ENCODE assay signal across 10 mouse cellular contexts in genomic region chr19:30128177-30128576, GRCm38 (mm10). TPM values are rescaled to one million over a fixed set of nuclear protein-coding genes. Genes with fewer than 3 reads are reported as not detected.
A peak's percentile ranks its signal among the peaks of the same experiment; 100 is the strongest.
DNase-seq lines count a peak whose midpoint lies in the region; ATAC-seq and TF ChIP-seq lines count a peak whose summit lies in the region.
"Had no signal": no experiment of that assay in that cellular context is flagged by ENCODE, and none has a peak within 500 bp of the region (broad histone marks: within the 10 kb centered on the region; RNA-seq: fewer than 3 reads in every experiment).

No protein-coding gene starts in this region.

- peak; percentile 77 for ATAC-seq in hindbrain, embryonic 15.5 days (ENCODE audit: low FRiP score, low read depth)
- ATAC-seq in erythroblast, adult 5-6 weeks (replicated peaks; ENCODE audit: low FRiP score, poor library complexity, severe bottlenecking) = no peak

- TF ChIP-seq POLR2A in kidney, adult 2 months (IDR thresholded peaks at IDR 0.05; ENCODE audit: low read depth, low read length) = no peak
- TF ChIP-seq POLR2A in MEL (IDR thresholded peaks at IDR 0.05; ENCODE audit: control insufficient read depth in 1 of 2, insufficient read depth in 1 of 2, low read depth in 1 of 2, low read length in 2 of 2, poor library complexity in 1 of 2) = no peak

- DNase-seq in kidney, adult 2 months = peak; percentile 45
- DNase-seq in kidney, postnatal 4 days = no peak
- DNase-seq in 3T3-L1 (ENCODE audit: low read depth, low spot score) (peak; percentile 87), MEL (ENCODE audit: low read depth, low spot score) (peak; percentile 56)
- no peak for DNase-seq in right cerebral cortex, adult 18-20 months
- DNase-seq in spleen, adult 18-20 months = no peak
- DNase-seq: thymus, adult 18-20 months had no signal

- H3K4me1 ChIP-seq in kidney, adult 2 months (ENCODE audit: control insufficient read depth, insufficient read depth, low read length) = no peaks in the 10 kb centered on the region
- no peaks in the 10 kb centered on the region for H3K4me1 ChIP-seq in MEL (ENCODE audit: control insufficient read depth in 1 of 2, insufficient read depth in 2 of 2, low read length in 2 of 2)
- peaks cover 5% of the 10 kb centered on the region; the same call in 1 of the 2 replicates for H3K4me1 ChIP-seq in hindbrain, embryonic 15.5 days (replicated peaks)

- H3K4me3 ChIP-seq in kidney, adult 2 months (ENCODE audit: insufficient read depth, low read depth, low read length) = no peak overlapping the region
- H3K4me3 ChIP-seq in MEL (ENCODE audit: control insufficient read depth in 1 of 2, insufficient read depth in 1 of 2, low read depth in 2 of 2, low read length in 2 of 2) = no peak overlapping the region
- H3K4me3 ChIP-seq in hindbrain, embryonic 15.5 days = no peak overlapping the region
- H3K4me3 ChIP-seq: myocyte had no signal

- no peaks in the 10 kb centered on the region for H3K9me3 ChIP-seq in MEL (replicated peaks; ENCODE audit: insufficient read depth, low read length)
- no peaks in the 10 kb centered on the region for H3K9me3 ChIP-seq in hindbrain, embryonic 15.5 days

- 62% methylated on average over 4 of the region's 4 CpGs for WGBS in kidney, adult 2 months
- 78% methylated on average over 4 of the region's 4 CpGs for WGBS in hindbrain, embryonic 15.5 days

- no peak overlapping the region for H3K9ac ChIP-seq in MEL (ENCODE audit: control insufficient read depth, low read depth, low read length, poor library complexity, severe bottlenecking)
- no peak overlapping the region for H3K9ac ChIP-seq in hindbrain, embryonic 15.5 days

- no peak for TF ChIP-seq EP300 in MEL (IDR thresholded peaks at IDR 0.05; ENCODE audit: low read depth in 1 of 2, low read length in 2 of 2)

- H3K27ac ChIP-seq in kidney, adult 2 months (ENCODE audit: insufficient read depth, low read depth, low read length) = no peak overlapping the region
- H3K27ac ChIP-seq in MEL (ENCODE audit: control insufficient read depth, low read depth, low read length) = no peak overlapping the region
- H3K27ac ChIP-seq in hindbrain, embryonic 15.5 days (replicated peaks) = no peak overlapping the region

- no peaks in the 10 kb centered on the region for H3K79me2 ChIP-seq in MEL (ENCODE audit: control insufficient read depth, insufficient read depth, low read length, poor library complexity)

- H3K27me3 ChIP-seq in kidney, adult 2 months (replicated peaks; ENCODE audit: control insufficient read depth, insufficient read depth, low read length) = no peaks in the 10 kb centered on the region
- peaks cover 0 to 2% of the 10 kb centered on the region in 2 experiments; a peak in 2 of 4 replicates for H3K27me3 ChIP-seq in MEL (ENCODE audit: control insufficient read depth in 1 of 2, insufficient read depth in 2 of 2, low read length in 2 of 2)
- H3K27me3 ChIP-seq in hindbrain, embryonic 15.5 days = no peaks in the 10 kb centered on the region

- TF ChIP-seq CTCF in kidney, adult 2 months (conservative IDR thresholded peaks at IDR 0.05; ENCODE audit: insufficient read depth, insufficient read length, low read depth, low read length) = 0 out of 2 replicates have a peak, but pooled peaks have one; percentile 8
- peak in 1 of 3 experiments; percentile 54; a peak in 2 of 6 replicates for TF ChIP-seq CTCF in MEL (IDR thresholded peaks at IDR 0.05 in 2 of 3, conservative IDR thresholded peaks at IDR 0.05 in 1 of 3; ENCODE audit: control insufficient read depth in 1 of 3, insufficient read depth in 1 of 3, low read depth in 2 of 3, low read length in 3 of 3, poor library complexity in 1 of 3, severe bottlenecking in 1 of 3)

- no peaks in the 10 kb centered on the region; the same call in 1 of the 2 replicates for H3K36me3 ChIP-seq in kidney, adult 2 months (ENCODE audit: control insufficient read depth, insufficient read depth, low read length)
- H3K36me3 ChIP-seq in MEL (ENCODE audit: control insufficient read depth in 1 of 2, insufficient read depth in 2 of 2, low read length in 2 of 2) = no peaks in the 10 kb centered on the region
- no peaks in the 10 kb centered on the region for H3K36me3 ChIP-seq in hindbrain, embryonic 15.5 days

- peak; percentile 66 for TF ChIP-seq RAD21 in MEL (IDR thresholded peaks at IDR 0.05; ENCODE audit: low read depth, low read length)

- no peak overlapping the region for H3K4me2 ChIP-seq in hindbrain, embryonic 15.5 days

TF ChIP-seq in MEL, 35 proteins besides CTCF, POLR2A, EP300 and RAD21:
- TF ChIP-seq SMC3 (IDR thresholded peaks at IDR 0.05; ENCODE audit: low read depth, low read length) (peak; percentile 43), KAT2A (conservative IDR thresholded peaks at IDR 0.05; ENCODE audit: low read depth, low read length) (no peak), NELFE (IDR thresholded peaks at IDR 0.05; ENCODE audit: low read depth, low read length) (no peak), ZC3H11A (IDR thresholded peaks at IDR 0.05; ENCODE audit: low read depth, low read length) (peak; percentile 36; the same call in 1 of the 2 replicates), TAL1 (IDR thresholded peaks at IDR 0.05; ENCODE audit: low read length) (peak; percentile 50; the same call in 1 of the 2 replicates), ZNF384 (IDR thresholded peaks at IDR 0.05; ENCODE audit: low read depth, low read length) (0 out of 2 replicates have a peak, but pooled peaks have one; percentile 17), GATA1 (IDR thresholded peaks at IDR 0.05; ENCODE audit: low read depth, low read length) (peak; percentile 41; the same call in 1 of the 2 replicates)

RNA-seq across cellular contexts. Expression of gene Gldc, which starts 47.1 kb away (rescaled TPM):
- polyA plus RNA-seq in kidney, adult 2 months (2012; rRNA removed) = 65.0 and 74.2 TPM in 2 replicates
- total RNA-seq in MEL (2012; rRNA removed) = 0.04 and 0.10 TPM in 2 replicates
- 1 to 10 TPM in 1 of 2 experiments, not detected in 1; 1.2 TPM for polyA plus RNA-seq in MEL (2012; ENCODE audit: insufficient read depth in 1 of 2, insufficient read length in 2 of 2, low read depth in 1 of 2, low replicate concordance in 2 of 2, missing spikeins in 1 of 2)
- 8.9 and 9.3 TPM in 2 replicates for polyA plus RNA-seq in hindbrain, embryonic 15.5 days (2015; fragmentation: Nextera tagmentation; extraction: Ambion mirVana)
- total RNA-seq in erythroblast, adult 5-6 weeks (2015; ENCODE audit: low replicate concordance) = not detected in 2 replicates
- total RNA-seq in erythroblast, adult 5-6 weeks (2017; ENCODE audit: low replicate concordance) = not detected in 2 replicates

Comparison
In these comparisons a context has a peak if more than half of its experiments do, and no peak if none do; other contexts are left out.
1. DNase-seq: peak in kidney, adult 2 months (single experiment), 3T3-L1 (single experiment) and MEL (single experiment); none in kidney, postnatal 4 days (0 of 2), right cerebral cortex, adult 18-20 months (single experiment) and spleen, adult 18-20 months (0 of 2).